Mouse (Mus musculus) intestine, embryonic 14.5 days (tissue): ENCODE results near the gene Vmn2r19. TPM values are rescaled to one million over a fixed set of nuclear protein-coding genes. Genes with fewer than 3 reads are reported as not detected.

Experiments used
- ATAC-seq: fragments of 200-750 bp; cut with Nextera tagmentation; replicated peaks from 2 replicates; pipeline ENCODE4 v1.8.0; 2017; ENCODE audit warnings: low read depth, moderate number of reproducible peaks, moderate TSS enrichment, moderate library complexity; ENCODE audit not compliant: low FRiP score, low TSS enrichment
- DNase-seq: peaks from one replicate; pipeline ENCODE4 v3.0.0-alpha.2; 2018; ENCODE audit warnings: low spot score
- H3K27ac ChIP-seq: fragments of 300-500 bp; sonication (generic); 2 replicates; pipeline ENCODE4 v1.5.1; 2014; ENCODE audit warnings: low read depth, mild to moderate bottlenecking, control low read depth
- H3K27me3 ChIP-seq: fragments of 300-500 bp; sonication (generic); replicated peaks from 2 replicates; pipeline ENCODE4 v1.6.1; 2014; ENCODE audit warnings: low read length, control low read depth; ENCODE audit not compliant: control insufficient read depth, insufficient read depth
- H3K36me3 ChIP-seq: fragments of 300-500 bp; sonication (generic); 2 replicates; pipeline ENCODE4 v1.6.1; 2014; ENCODE audit warnings: low read length, control low read depth; ENCODE audit not compliant: control insufficient read depth, insufficient read depth
- H3K4me1 ChIP-seq: fragments of 300-500 bp; sonication (generic); replicated peaks from 2 replicates; pipeline ENCODE4 v1.6.1; 2014; ENCODE audit warnings: low read length, control low read depth, mixed read lengths; ENCODE audit not compliant: control insufficient read depth, insufficient read depth
- H3K4me2 ChIP-seq: fragments of 300-500 bp; sonication (generic); 2 replicates; pipeline ENCODE4 v1.6.1; 2014; ENCODE audit warnings: low read length
- H3K4me3 ChIP-seq: fragments of 300-500 bp; sonication (generic); 2 replicates; pipeline ENCODE4 v1.5.1; 2014; ENCODE audit warnings: low read depth, low read length, control low read depth, mixed read lengths
- H3K9ac ChIP-seq: fragments of 300-500 bp; sonication (generic); 2 replicates; pipeline ENCODE4 v1.6.1; 2014; ENCODE audit warnings: mild to moderate bottlenecking, low read length
- H3K9me3 ChIP-seq: fragments of 300-500 bp; sonication (generic); 2 replicates; pipeline ENCODE4 v1.6.1; 2016; ENCODE audit warnings: low read length, control low read depth; ENCODE audit not compliant: control insufficient read depth
- WGBS: fragments of 180-500 bp; shearing (Covaris S2); extraction: QIAGEN DNeasy Blood & Tissue Kit; methylation state at CpG from one replicate; pipeline ENCODE4 v1.1.7; 2014; 5-methylcytosine and 5-hydroxymethylcytosine counted together
- polyA plus RNA-seq: library from polyadenylated mRNA; unstranded; fragments of >200 nt; fragmentation: Nextera tagmentation; extraction: Ambion mirVana; gene quantifications from 2 replicates; pipeline ENCODE4 v1.2.1, GENCODE M21; 2014

The Vmn2r19 gene
- not detected in 2 replicates for polyA plus RNA-seq

DNA sequence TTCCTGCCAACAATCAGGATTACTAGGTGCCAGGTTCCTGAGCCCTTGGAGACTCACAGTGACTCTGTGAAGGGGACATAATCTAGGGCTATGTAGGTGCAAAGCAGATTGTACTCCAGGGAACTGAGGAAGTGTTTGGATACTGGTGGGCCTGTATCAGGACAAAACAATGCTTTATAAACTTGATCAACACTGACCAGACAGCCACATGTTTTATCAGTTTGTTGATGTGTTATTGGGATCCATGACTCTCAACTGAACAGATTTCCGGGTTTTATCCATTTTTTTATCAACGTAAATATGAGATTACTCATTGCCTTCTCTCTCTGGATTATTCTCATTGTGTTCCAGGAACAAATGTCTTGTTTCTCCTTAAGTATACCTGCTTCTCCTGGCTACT is at the start of gene Vmn2r19:
TSS of gene Vmn2r19 (plus strand) at position 301 of the 400 bp plus-strand sequence.
- no peak for ATAC-seq
- Histone ChIP-seq H3K4me1 (no peaks in the 10 kb centered on the region), H3K36me3 (no peaks in the 10 kb centered on the region), H3K4me3 (no peak within 1 kb of the TSS), H3K4me2 (no peak within 1 kb of the TSS), H3K9ac (no peak within 1 kb of the TSS), H3K27ac (no peak within 1 kb of the TSS), H3K9me3 (no peaks in the 10 kb centered on the region), H3K27me3 (no peaks in the 10 kb centered on the region)
- no peak for DNase-seq
- 76% methylated on average over 2 of the region's 2 CpGs for WGBS

DNA sequence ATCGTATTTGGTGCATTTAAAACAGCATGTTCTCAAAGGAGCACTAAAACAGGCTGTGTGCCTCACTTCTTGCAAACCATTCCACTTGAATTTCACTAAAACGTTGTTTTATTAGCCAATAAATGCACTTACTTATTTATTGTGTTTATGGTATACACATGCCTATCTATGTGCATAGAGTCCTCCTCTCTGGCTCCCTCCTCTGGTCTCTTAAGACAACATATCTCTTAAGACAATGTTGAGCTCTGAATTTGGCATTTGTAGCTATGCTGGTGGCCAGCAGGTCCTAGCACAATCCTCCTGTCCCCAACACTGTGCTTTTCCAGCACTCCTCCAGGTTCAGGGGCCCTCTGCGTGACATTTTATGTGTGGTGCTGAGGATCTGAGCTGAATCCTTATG is 49.2 kb upstream of the Vmn2r19 start:
- ATAC-seq: no peak

DNA sequence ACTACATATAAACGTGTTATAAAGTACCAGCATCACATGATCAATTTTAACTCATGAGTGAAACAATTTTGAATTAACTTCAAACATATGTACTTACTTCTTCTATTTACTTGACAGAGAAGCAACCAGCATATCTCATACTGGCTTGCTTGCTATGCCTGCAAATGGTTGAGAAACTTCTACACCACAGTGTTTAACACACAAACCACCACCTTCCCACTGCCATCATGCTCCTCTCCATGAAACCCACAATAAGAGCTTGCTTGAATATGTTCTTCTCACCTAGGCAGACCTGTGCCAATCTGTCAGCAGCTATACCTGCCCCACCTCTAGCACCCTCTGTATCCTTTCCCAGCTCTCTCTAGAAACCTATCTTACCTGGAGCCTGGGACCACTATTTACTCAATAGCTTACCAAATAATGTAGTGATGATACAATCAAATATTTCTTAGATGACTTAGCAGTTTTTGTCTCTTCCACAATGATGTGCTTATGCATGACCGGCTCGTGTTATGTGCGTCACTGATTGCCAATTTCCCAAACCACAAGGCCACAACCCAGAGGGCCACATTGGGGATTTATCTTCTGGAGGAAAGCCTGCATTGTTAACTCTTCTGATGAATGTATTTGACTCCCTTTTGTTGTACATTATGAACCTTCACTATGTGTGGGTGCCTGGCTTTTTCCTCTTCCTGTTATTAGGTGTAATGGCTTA is 48.1 kb upstream of the Vmn2r19 start:
- Histone ChIP-seq H3K9me3 (no peaks in the 10 kb centered on the region), H3K4me1 (no peaks in the 10 kb centered on the region), H3K27me3 (no peaks in the 10 kb centered on the region), H3K4me2 (no peak overlapping the region), H3K4me3 (no peak overlapping the region), H3K27ac (no peak overlapping the region), H3K36me3 (no peaks in the 10 kb centered on the region), H3K9ac (no peak overlapping the region)
- 87% methylated on average over 4 of the region's 4 CpGs for WGBS
- DNase-seq: no peak
- no peak for ATAC-seq

More for the DNA sequence above, 49.2 kb upstream of the Vmn2r19 start:
- H3K4me1 ChIP-seq: no peaks in the 10 kb centered on the region
- H3K27ac ChIP-seq: no peak overlapping the region
- H3K9me3 ChIP-seq: no peaks in the 10 kb centered on the region
- H3K4me3 ChIP-seq: no peak overlapping the region
- no peak overlapping the region for H3K9ac ChIP-seq
- H3K27me3 ChIP-seq: no peaks in the 10 kb centered on the region
- H3K4me2 ChIP-seq: no peak overlapping the region
- H3K36me3 ChIP-seq: no peaks in the 10 kb centered on the region
- WGBS: 75% methylated on average over 3 of the region's 3 CpGs
- DNase-seq: no peak

- H3K4me2 ChIP-seq: no peak overlapping the region
- no peak for DNase-seq
- no peak for ATAC-seq
- no peaks in the 10 kb centered on the region for H3K4me1 ChIP-seq
- no peaks in the 10 kb centered on the region for H3K9me3 ChIP-seq
- H3K9ac ChIP-seq: no peak overlapping the region
- no peaks in the 10 kb centered on the region for H3K36me3 ChIP-seq
- H3K27me3 ChIP-seq: no peaks in the 10 kb centered on the region
- no peak overlapping the region for H3K27ac ChIP-seq
- no peak overlapping the region for H3K4me3 ChIP-seq
- 79% methylated on average over 1 of the region's 1 CpGs for WGBS
These were observed 47.3 kb upstream of the Vmn2r19 start for GRCm38 (mm10) chr6:123260868-123261267.

DNA sequence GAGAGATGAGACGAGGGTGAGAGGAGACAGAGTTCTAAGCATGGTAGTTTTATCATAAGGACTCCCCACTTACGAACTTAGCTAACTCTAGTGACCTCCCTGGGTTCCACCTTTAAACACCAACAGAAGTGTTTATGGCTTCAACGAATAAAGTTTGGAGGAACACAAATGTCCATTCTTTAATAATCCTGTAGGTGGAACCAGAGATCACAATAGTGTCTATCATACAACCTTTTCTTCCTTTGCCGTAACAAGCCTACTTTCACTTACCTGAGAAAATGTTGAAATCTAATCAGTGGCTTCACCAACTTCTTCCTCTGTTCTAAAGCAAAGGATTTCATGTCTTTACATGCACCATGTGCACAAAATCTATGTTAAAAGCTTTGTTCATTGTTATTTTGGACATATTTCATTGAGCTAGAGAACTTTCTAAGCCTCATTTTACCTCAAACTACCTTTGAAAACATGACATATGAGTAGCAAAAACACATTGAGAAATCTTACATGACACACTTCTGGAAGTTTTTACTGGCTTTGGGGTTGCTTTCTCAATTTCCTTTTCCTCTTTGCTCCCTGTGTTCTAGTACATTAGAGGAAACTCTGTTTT is 46.5 kb upstream of the Vmn2r19 start, which contains the start of gene Clec4d:
TSS of gene Clec4d (plus strand) at position 557 of the 607 bp plus-strand sequence.
- DNase-seq (no peak), ATAC-seq (no peak)
- Histone ChIP-seq H3K4me3 (no peak within 1 kb of the TSS), H3K4me1 (no peaks in the 10 kb centered on the region), H3K36me3 (no peaks in the 10 kb centered on the region), H3K9ac (no peak within 1 kb of the TSS), H3K4me2 (no peak within 1 kb of the TSS), H3K27me3 (no peaks in the 10 kb centered on the region), H3K27ac (no peak within 1 kb of the TSS), H3K9me3 (no peaks in the 10 kb centered on the region)
- WGBS: 58% methylated on average over 4 of the region's 4 CpGs

GRCm38 (mm10) chr6:123264194-123264593 is 43.9 kb upstream of the Vmn2r19 start:
- H3K27me3 ChIP-seq: no peaks in the 10 kb centered on the region
- H3K4me3 ChIP-seq: no peak overlapping the region
- H3K9ac ChIP-seq: no peak overlapping the region
- ATAC-seq (no peak), DNase-seq (no peak)
- WGBS: 91% methylated on average over 3 of the region's 3 CpGs
- H3K36me3 ChIP-seq: no peaks in the 10 kb centered on the region
- no peaks in the 10 kb centered on the region for H3K4me1 ChIP-seq
- no peak overlapping the region for H3K4me2 ChIP-seq
- H3K27ac ChIP-seq: no peak overlapping the region
- H3K9me3 ChIP-seq: no peaks in the 10 kb centered on the region

DNA sequence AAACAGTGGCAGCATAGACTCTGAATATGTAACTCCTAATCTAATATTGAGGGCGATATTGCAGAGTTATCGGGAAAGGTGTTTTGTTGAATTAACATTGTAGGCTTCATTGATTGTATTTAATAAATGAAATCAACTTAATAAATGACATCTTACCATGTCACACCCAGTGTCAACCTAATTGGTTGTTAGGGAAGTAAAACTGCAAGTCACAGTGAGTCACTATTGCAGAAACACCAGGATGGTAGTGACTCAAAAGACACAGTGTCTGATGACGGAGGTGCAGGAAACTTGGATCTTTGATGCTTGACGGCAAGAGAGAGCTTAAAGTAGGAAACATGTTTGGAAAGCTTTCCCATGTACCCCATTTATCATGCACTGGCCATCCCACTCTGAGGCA is 42.3 kb upstream of the Vmn2r19 start:
- no peak for DNase-seq
- Histone ChIP-seq H3K27ac (no peak overlapping the region), H3K4me2 (no peak overlapping the region), H3K9me3 (no peaks in the 10 kb centered on the region), H3K36me3 (no peaks in the 10 kb centered on the region), H3K9ac (no peak overlapping the region), H3K4me1 (no peaks in the 10 kb centered on the region), H3K27me3 (no peaks in the 10 kb centered on the region), H3K4me3 (no peak overlapping the region)
- WGBS: 90% methylated on average over 4 of the region's 4 CpGs
- ATAC-seq: no peak

DNA sequence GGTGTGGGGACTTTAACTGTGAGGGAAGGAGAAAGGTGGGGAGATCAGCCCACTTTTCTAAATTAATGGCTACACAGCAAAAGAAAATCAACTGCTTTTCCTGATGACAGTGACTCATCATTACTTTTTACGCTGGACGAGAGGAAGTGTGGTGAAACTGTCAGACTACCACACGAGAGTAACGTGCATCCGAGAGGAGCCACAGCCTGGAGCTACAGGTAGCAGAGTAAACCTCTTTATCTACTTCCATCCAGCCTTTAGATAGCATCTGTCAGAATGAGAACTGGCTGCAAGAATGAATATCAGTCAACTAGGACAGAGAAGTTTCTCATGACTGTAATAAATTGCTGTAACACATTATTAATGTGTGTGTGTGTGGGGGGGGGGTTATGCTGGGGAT is 41.2 kb upstream of the Vmn2r19 start:
- no peaks in the 10 kb centered on the region for H3K36me3 ChIP-seq
- no peak for DNase-seq
- H3K9ac ChIP-seq: no peak overlapping the region
- H3K4me1 ChIP-seq: no peaks in the 10 kb centered on the region
- H3K4me3 ChIP-seq: no peak overlapping the region
- H3K4me2 ChIP-seq: no peak overlapping the region
- no peak for ATAC-seq
- WGBS: 73% methylated on average over 5 of the region's 5 CpGs
- H3K9me3 ChIP-seq: no peaks in the 10 kb centered on the region
- no peak overlapping the region for H3K27ac ChIP-seq
- no peaks in the 10 kb centered on the region for H3K27me3 ChIP-seq

DNA sequence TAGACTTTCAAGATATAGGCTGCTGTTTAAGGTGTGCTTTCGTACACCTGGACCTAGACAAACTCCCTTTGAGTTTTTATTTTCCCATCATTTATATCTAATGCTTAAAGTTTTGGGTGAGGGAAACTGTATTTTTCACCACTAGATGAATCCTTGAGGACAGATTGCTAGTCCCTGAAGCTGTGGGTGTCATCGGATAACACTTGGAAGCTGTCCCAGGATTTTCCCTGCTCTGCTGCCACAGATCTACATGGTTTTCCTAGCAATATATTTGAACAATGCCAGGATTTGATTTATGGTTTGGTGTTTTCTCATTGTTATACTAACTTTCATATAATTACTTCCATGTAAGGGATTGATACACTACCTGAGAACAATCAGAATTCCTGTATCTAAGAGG is 28.7 kb upstream of the Vmn2r19 start:
- Histone ChIP-seq H3K9ac (no peak overlapping the region), H3K4me3 (no peak overlapping the region), H3K9me3 (no peaks in the 10 kb centered on the region), H3K4me2 (no peak overlapping the region), H3K27me3 (no peaks in the 10 kb centered on the region), H3K4me1 (no peaks in the 10 kb centered on the region), H3K27ac (no peak overlapping the region), H3K36me3 (no peaks in the 10 kb centered on the region)
- DNase-seq (no peak), ATAC-seq (no peak)
- WGBS: 85% methylated on average over 2 of the region's 2 CpGs
